Mouse (Mus musculus): ENCODE data around the gene Zfp462.

DNA sequence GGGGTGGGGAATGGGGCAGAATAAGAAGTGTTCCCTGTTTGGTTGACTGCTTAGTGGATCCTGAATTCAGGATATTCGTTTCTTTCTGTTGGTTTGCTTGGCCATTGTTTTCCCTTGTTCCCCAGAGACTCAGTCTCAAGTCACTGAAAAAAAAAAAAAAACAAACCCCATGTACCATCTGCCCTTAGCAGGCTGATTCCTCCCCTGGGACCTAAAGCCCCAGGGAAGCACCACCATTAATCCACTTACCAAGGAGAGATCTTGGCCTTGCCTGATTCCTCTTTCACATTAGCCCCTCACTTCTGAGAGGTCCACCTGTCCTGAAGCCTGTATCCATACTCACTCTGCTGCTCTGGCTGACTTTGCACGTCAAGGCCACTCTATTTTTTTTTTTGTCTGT is 152.3 kb downstream of the Zfp462 start:
- TF ChIP-seq GATA1 (IDR thresholded peaks at IDR 0.05; ENCODE audit: borderline replicate concordance, low read length): no peak
- TF ChIP-seq FLI1 (IDR thresholded peaks at IDR 0.05; ENCODE audit: low read length): no peak
